Mouse (Mus musculus) MEL (cell line): Measurements from ENCODE around the gene Mob3c. TPM values are rescaled to one million over a fixed set of nuclear protein-coding genes. Genes with fewer than 3 reads are reported as not detected.

ENCODE experiments used
- DNase-seq: peaks from one replicate; pipeline ENCODE4 v3.0.0; 2011; ENCODE audit warnings: low read depth, low spot score
- H3K27ac ChIP-seq: 2 replicates; pipeline ENCODE4 v1.5.1; 2012; ENCODE audit warnings: low read depth, mild to moderate bottlenecking, control low read depth, low read length, moderate library complexity; ENCODE audit not compliant: control insufficient read depth
- H3K27me3 ChIP-seq, 2 experiments: fragments of 150-350 bp in 1 of 2; sonication (generic) in 1 of 2; 2 replicates each; pipeline ENCODE4 v1.6.1; 2012; ENCODE audit warnings: low read length in 2 of 2, mild to moderate bottlenecking in 2 of 2, improper control_type of control experiment in 1 of 2, moderate library complexity in 1 of 2; ENCODE audit not compliant: insufficient read depth in 2 of 2, control insufficient read depth in 1 of 2
- H3K36me3 ChIP-seq, 2 experiments: 2 replicates each; pipeline ENCODE4 v1.6.1; 2012 to 2014; ENCODE audit warnings: low read length in 2 of 2, improper control_type of control experiment in 1 of 2, inconsistent platforms in 1 of 2, mild to moderate bottlenecking in 1 of 2; ENCODE audit not compliant: insufficient read depth in 2 of 2, control insufficient read depth in 1 of 2
- H3K4me1 ChIP-seq, 2 experiments: fragments of 150-350 bp in 1 of 2; sonication (generic) in 1 of 2; 2 replicates each; pipeline ENCODE4 v1.6.1; 2012; ENCODE audit warnings: low read length in 2 of 2, improper control_type of control experiment in 1 of 2, mild to moderate bottlenecking in 1 of 2; ENCODE audit not compliant: insufficient read depth in 2 of 2, control insufficient read depth in 1 of 2
- H3K4me3 ChIP-seq, 2 experiments: fragments of 150-350 bp in 1 of 2; sonication (generic) in 1 of 2; 2 replicates each; pipeline ENCODE4 v1.5.1; 2012; ENCODE audit warnings: low read depth in 2 of 2, low read length in 2 of 2, mild to moderate bottlenecking in 2 of 2, moderate library complexity in 2 of 2, control low read depth in 1 of 2, improper control_type of control experiment in 1 of 2; ENCODE audit not compliant: control insufficient read depth in 1 of 2, insufficient read depth in 1 of 2
- H3K79me2 ChIP-seq: 2 replicates; pipeline ENCODE4 v1.6.1; 2012; ENCODE audit warnings: mild to moderate bottlenecking, low read length, moderate library complexity; ENCODE audit not compliant: control insufficient read depth, poor library complexity, insufficient read depth
- H3K9ac ChIP-seq: 2 replicates; pipeline ENCODE4 v1.6.1; 2012; ENCODE audit warnings: low read depth, mild to moderate bottlenecking, control low read depth, low read length, moderate library complexity; ENCODE audit not compliant: control insufficient read depth, poor library complexity, severe bottlenecking
- H3K9me3 ChIP-seq: fragments of 150-350 bp; sonication (generic); replicated peaks from 2 replicates; pipeline ENCODE4 v1.6.1; 2012; ENCODE audit warnings: mild to moderate bottlenecking, low read length, improper control_type of control experiment, moderate library complexity; ENCODE audit not compliant: insufficient read depth
- BHLHE40 ChIP-seq: IDR thresholded peaks from 2 replicates; pipeline ENCODE4 v1.6.1; 2012; ENCODE audit warnings: low read depth, mild to moderate bottlenecking, inconsistent platforms, low read length, improper control_type of control experiment, borderline replicate concordance
- CTCF ChIP-seq, 3 experiments: IDR thresholded peaks in 2 of 3; conservative IDR thresholded peaks in 1 of 3; 2 replicates each; pipeline ENCODE4 v1.5.1; 2011 to 2012; ENCODE audit warnings: low read length in 3 of 3, low read depth in 2 of 3, mild to moderate bottlenecking in 2 of 3, improper control_type of control experiment in 1 of 3, inconsistent platforms in 1 of 3, mixed read lengths in 1 of 3, moderate library complexity in 1 of 3; ENCODE audit not compliant: control insufficient read depth in 1 of 3, insufficient read depth in 1 of 3, poor library complexity in 1 of 3, severe bottlenecking in 1 of 3
- E2F4 ChIP-seq: IDR thresholded peaks from 2 replicates; pipeline ENCODE4 v1.6.1; 2011; ENCODE audit warnings: low read depth, low read length, improper control_type of control experiment, borderline replicate concordance
- ELF1 ChIP-seq: IDR thresholded peaks from 2 replicates; pipeline ENCODE4 v1.6.1; 2014; ENCODE audit warnings: low read depth, mild to moderate bottlenecking, inconsistent platforms, low read length, improper control_type of control experiment, moderate library complexity
- ETS1 ChIP-seq: IDR thresholded peaks from 2 replicates; pipeline ENCODE4 v1.6.1; 2012; ENCODE audit warnings: low read depth, mild to moderate bottlenecking, inconsistent platforms, low read length, improper control_type of control experiment, moderate library complexity
- GABPA ChIP-seq: IDR thresholded peaks from 2 replicates; pipeline ENCODE4 v1.6.1; 2012; ENCODE audit warnings: low read depth, mild to moderate bottlenecking, inconsistent platforms, low read length, improper control_type of control experiment, moderate library complexity
- GATA1 ChIP-seq: IDR thresholded peaks from 2 replicates; pipeline ENCODE4 v1.6.1; 2011; ENCODE audit warnings: low read depth, low read length, improper control_type of control experiment
- HCFC1 ChIP-seq: IDR thresholded peaks from 2 replicates; pipeline ENCODE4 v1.6.1; 2012; ENCODE audit warnings: low read depth, mild to moderate bottlenecking, inconsistent platforms, low read length, improper control_type of control experiment, moderate library complexity
- JUND ChIP-seq: IDR thresholded peaks from 2 replicates; pipeline ENCODE4 v1.6.1; 2011; ENCODE audit warnings: low read depth, mild to moderate bottlenecking, improper control_type of control experiment, low read length
- MAFK ChIP-seq: IDR thresholded peaks from 2 replicates; pipeline ENCODE4 v1.6.1; 2011; ENCODE audit warnings: low read depth, mild to moderate bottlenecking, low read length, improper control_type of control experiment, borderline replicate concordance
- MAX ChIP-seq: IDR thresholded peaks from 2 replicates; pipeline ENCODE4 v1.6.1; 2011; ENCODE audit warnings: low read length, improper control_type of control experiment
- MEF2A ChIP-seq: IDR thresholded peaks from 2 replicates; pipeline ENCODE4 v1.6.1; 2014; ENCODE audit warnings: low read depth, mild to moderate bottlenecking, inconsistent platforms, low read length, improper control_type of control experiment; ENCODE audit not compliant: poor library complexity, insufficient replicate concordance, severe bottlenecking; ENCODE audit errors: extremely low read depth
- NELFE ChIP-seq: IDR thresholded peaks from 2 replicates; pipeline ENCODE4 v1.6.1; 2011; ENCODE audit warnings: low read depth, low read length, improper control_type of control experiment
- NRF1 ChIP-seq: IDR thresholded peaks from 2 replicates; pipeline ENCODE4 v1.6.1; 2014; ENCODE audit warnings: low read depth, mild to moderate bottlenecking, inconsistent platforms, low read length, improper control_type of control experiment, moderate library complexity; ENCODE audit not compliant: poor library complexity, insufficient read depth, severe bottlenecking
- POLR2A ChIP-seq, 2 experiments: IDR thresholded peaks; 2 replicates each; pipeline ENCODE4 v1.6.1; 2011 to 2012; ENCODE audit warnings: low read length in 2 of 2, mild to moderate bottlenecking in 2 of 2, control low read depth in 1 of 2, improper control_type of control experiment in 1 of 2, low read depth in 1 of 2, moderate library complexity in 1 of 2; ENCODE audit not compliant: control insufficient read depth in 1 of 2, insufficient read depth in 1 of 2, poor library complexity in 1 of 2
- POLR2AphosphoS2 ChIP-seq: IDR thresholded peaks from 2 replicates; pipeline ENCODE4 v1.6.1; 2011; ENCODE audit warnings: low read length, improper control_type of control experiment
- POLR2AphosphoS5 ChIP-seq: IDR thresholded peaks from 2 replicates; pipeline ENCODE4 v1.6.1; 2012; ENCODE audit warnings: low read depth, borderline replicate concordance, mild to moderate bottlenecking, inconsistent platforms, low read length, moderate library complexity, mixed read lengths
- SMC3 ChIP-seq: IDR thresholded peaks from 2 replicates; pipeline ENCODE4 v1.6.1; 2011; ENCODE audit warnings: low read depth, low read length, improper control_type of control experiment
- TAL1 ChIP-seq: IDR thresholded peaks from 2 replicates; pipeline ENCODE4 v1.6.1; 2012; ENCODE audit warnings: mild to moderate bottlenecking, inconsistent platforms, low read length, moderate library complexity, mixed read lengths
- USF1 ChIP-seq: IDR thresholded peaks from 2 replicates; pipeline ENCODE4 v1.6.1; 2014; ENCODE audit warnings: low read depth, mild to moderate bottlenecking, inconsistent platforms, low read length, improper control_type of control experiment, moderate library complexity
- ZC3H11A ChIP-seq: IDR thresholded peaks from 2 replicates; pipeline ENCODE4 v1.6.1; 2012; ENCODE audit warnings: low read depth, mild to moderate bottlenecking, inconsistent platforms, low read length, improper control_type of control experiment
- ZMIZ1 ChIP-seq: IDR thresholded peaks from 2 replicates; pipeline ENCODE4 v1.6.1; 2012; ENCODE audit warnings: low read depth, mild to moderate bottlenecking, inconsistent platforms, low read length, improper control_type of control experiment, moderate library complexity
- ZNF384 ChIP-seq: IDR thresholded peaks from 2 replicates; pipeline ENCODE4 v1.6.1; 2012; ENCODE audit warnings: low read depth, mild to moderate bottlenecking, inconsistent platforms, low read length, improper control_type of control experiment
- polyA plus RNA-seq, 2 experiments: library from polyadenylated mRNA; stranded (reverse) in 1 of 2; unstranded in 1 of 2; fragments of >175 nt in 1 of 2; fragments of >200 nt in 1 of 2; gene quantifications; 2 replicates each; pipeline versions ENCODE4 v1.2.1 to v1.2.4; 2012; ENCODE audit warnings: low replicate concordance in 2 of 2, low read depth in 1 of 2; ENCODE audit not compliant: insufficient read length in 2 of 2, insufficient read depth in 1 of 2, missing spikeins in 1 of 2
- total RNA-seq: library from RNA; depleted of rRNA; stranded (reverse); fragments of 300-350 nt; gene quantifications from 2 replicates; pipeline ENCODE4 v1.2.3, GENCODE M21; 2012

The Mob3c gene
- total and polyA plus RNA-seq, 3 experiments: 9.5 to 17.7 TPM; not detected in 1

GRCm38 (mm10) chr4:115784769-115785510 is 43.0 kb upstream of the Mob3c start, which contains the start of gene Atpaf1 (continued):
- TF ChIP-seq POLR2AphosphoS2 (no peak), POLR2AphosphoS5 (no peak), MAFK (no peak), JUND (no peak)

GRCm38 (mm10) chr4:115785511-115786034 is 42.3 kb upstream of the Mob3c start:
- Histone ChIP-seq H3K79me2 (peaks cover 9% of the 10 kb centered on the region), H3K4me3 (peak overlapping the region; percentile 65 to 95), H3K4me1 (peaks cover 6 to 16% of the 10 kb centered on the region in 2 experiments; a peak in 3 of 4 replicates), H3K36me3 (peaks cover 6 to 9% of the 10 kb centered on the region in 2 experiments), H3K9me3 (no peaks in the 10 kb centered on the region), H3K9ac (peak overlapping the region; percentile 65), H3K27ac (peak overlapping the region; percentile 32), H3K27me3 (no peaks in the 10 kb centered on the region)
- peak; percentile 62 for DNase-seq
- TF ChIP-seq CTCF (IDR thresholded peaks at IDR 0.05 in 2 of 3, conservative IDR thresholded peaks at IDR 0.05 in 1 of 3; ENCODE audit: control insufficient read depth in 1 of 3, insufficient read depth in 1 of 3, low read depth in 2 of 3, low read length in 3 of 3, poor library complexity in 1 of 3, severe bottlenecking in 1 of 3): no peak
- TF ChIP-seq ZMIZ1: no peak
- TF ChIP-seq MAFK: peak; percentile 25; the same call in 1 of the 2 replicates
- no peak for TF ChIP-seq SMC3
- no peak for TF ChIP-seq ELF1
- no peak for TF ChIP-seq ZC3H11A
- peak; percentile 37; the same call in 1 of the 2 replicates for TF ChIP-seq USF1
- TF ChIP-seq GATA1: no peak

DNA sequence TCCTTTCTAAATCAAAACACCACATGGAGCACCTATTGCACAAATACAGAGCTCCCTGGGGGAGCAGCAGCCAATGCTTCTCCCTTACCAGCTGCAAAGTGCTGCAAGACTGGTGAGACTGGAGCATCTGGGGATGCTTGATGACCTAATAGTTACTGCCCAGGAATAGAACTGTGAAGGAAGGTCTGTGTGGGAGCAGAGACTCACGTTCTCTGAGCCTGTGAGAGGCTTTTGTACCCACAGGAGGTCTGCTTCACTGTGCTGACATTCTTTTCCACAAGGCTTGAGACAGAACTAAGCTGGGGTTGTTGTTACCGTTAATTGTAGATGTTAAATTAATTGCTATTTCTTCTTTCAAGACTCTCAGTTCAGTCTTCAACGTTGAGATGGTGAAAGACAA is 37.0 kb upstream of the Mob3c start:
- no peak for DNase-seq
- no peak overlapping the region for H3K27ac ChIP-seq
- no peaks in the 10 kb centered on the region for H3K9me3 ChIP-seq
- no peaks in the 10 kb centered on the region for H3K79me2 ChIP-seq
- TF ChIP-seq TAL1 (no peak), HCFC1 (no peak), E2F4 (no peak), ZNF384 (no peak), MEF2A (no peak), ETS1 (no peak), USF1 (no peak), GABPA (no peak), MAX (no peak), BHLHE40 (no peak), NELFE (no peak), NRF1 (no peak), POLR2A (IDR thresholded peaks at IDR 0.05; ENCODE audit: control insufficient read depth in 1 of 2, insufficient read depth in 1 of 2, low read depth in 1 of 2, low read length in 2 of 2, poor library complexity in 1 of 2) (no peak)
- TF ChIP-seq, all 39 proteins: peak for 0
- H3K36me3 ChIP-seq: peaks cover 0 to 18% of the 10 kb centered on the region in 2 experiments; a peak in 2 of 4 replicates
- no peak overlapping the region for H3K4me3 ChIP-seq
- peaks cover 0 to 2% of the 10 kb centered on the region in 2 experiments; a peak in 1 of 4 replicates for H3K4me1 ChIP-seq
- no peak overlapping the region for H3K9ac ChIP-seq
- H3K27me3 ChIP-seq: no peaks in the 10 kb centered on the region
